Mouse (Mus musculus) kidney, adult 2 months (tissue): ENCODE data around the gene Psme3.

ENCODE experiments used
- CTCF ChIP-seq: fragments of 200-500 bp; conservative IDR thresholded peaks from 2 replicates; pipeline ENCODE4 v1.5.1; 2011; ENCODE audit warnings: low read depth, mild to moderate bottlenecking, control low read depth, low read length, moderate library complexity, mixed read lengths; ENCODE audit not compliant: insufficient read depth, insufficient read length
- POLR2A ChIP-seq: fragments of 200-500 bp; IDR thresholded peaks from one replicate; pipeline ENCODE4 v1.6.1; 2011; ENCODE audit warnings: low read depth, low read length, control low read depth

DNA sequence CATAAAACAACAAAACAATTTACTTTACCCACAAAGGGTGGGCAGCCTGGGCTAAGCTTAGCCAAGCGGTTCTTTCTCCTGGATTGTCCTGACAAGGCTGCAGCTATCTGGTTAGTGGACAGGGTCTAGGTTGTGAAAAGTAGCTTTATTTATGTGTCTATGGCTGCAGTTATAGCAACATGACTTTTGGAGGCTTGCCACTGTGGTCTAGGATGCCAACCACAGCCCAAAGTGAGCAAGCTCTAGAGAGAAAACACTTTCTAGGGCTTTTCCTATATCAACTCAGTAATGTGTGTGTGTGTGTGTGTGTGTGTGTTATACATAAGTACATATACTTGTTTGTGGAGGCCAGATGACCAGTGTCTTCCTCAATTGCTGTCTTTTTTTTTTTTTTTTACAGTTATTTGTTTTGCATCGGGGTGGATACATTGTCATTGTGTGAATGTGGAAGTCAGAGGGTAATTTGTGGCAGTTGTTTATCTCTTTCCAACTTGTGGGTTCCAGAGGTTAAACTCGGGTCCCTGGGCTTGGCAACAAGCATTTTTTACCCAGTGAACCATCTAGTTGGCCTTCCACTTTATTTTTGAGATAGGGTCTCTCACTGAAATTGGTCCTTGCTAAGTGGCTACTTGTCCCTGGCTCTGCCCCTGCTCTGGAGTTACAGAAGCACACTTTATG is 41.6 kb downstream of the Psme3 start:
- TF ChIP-seq CTCF (no peak), POLR2A (no peak)
